Mouse (Mus musculus): ENCODE results near the gene Tecr.
"Not testable (repeated sequence)": the region's sequence is repeated elsewhere in the genome, so short reads cannot be mapped to it uniquely, and the experiment has no call there.

Gene Tecr

DNA sequence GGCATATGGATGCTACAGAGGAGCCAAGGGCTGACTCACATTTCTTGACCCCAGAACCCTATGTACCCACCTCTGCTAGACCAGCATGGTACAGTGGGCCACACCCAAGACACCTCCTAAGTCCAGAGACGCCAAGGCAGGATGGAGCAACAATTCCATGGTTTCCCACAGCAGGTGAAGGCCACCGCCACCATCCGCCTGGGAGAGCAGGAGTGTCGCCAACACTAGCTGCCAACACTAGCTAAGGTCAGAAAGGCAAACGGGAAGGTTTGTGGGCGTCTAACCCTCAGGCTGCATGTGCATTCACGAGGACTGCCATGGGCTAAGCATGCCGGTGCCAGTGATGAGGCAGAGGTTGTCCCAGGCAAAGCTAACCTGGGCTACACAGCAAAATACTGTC is 25.5 kb downstream of the Tecr start:
- no peak for DNase-seq (ENCODE audit: low read depth, low spot score)

DNA sequence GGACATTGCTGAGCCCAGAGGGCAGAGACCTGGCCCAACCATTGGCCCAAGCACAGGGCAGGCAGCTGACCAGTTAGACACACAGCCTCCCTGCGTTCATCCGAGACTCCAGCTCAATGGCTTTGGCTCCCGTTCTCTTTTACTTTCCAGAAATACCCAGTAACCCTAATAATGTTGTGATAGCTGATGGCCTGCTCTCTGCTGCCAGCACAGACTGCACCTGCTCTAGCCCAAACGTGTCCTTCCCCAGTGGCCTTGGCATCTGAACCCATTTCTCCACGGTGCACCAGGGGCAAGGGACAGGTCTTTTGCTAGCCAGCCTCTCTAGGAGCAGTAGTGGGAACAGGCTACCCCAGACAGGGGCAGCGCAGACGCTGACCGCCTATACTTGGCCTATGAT is 26.9 kb downstream of the Tecr start:
- no peak for DNase-seq (ENCODE audit: low read depth, low spot score)

DNA sequence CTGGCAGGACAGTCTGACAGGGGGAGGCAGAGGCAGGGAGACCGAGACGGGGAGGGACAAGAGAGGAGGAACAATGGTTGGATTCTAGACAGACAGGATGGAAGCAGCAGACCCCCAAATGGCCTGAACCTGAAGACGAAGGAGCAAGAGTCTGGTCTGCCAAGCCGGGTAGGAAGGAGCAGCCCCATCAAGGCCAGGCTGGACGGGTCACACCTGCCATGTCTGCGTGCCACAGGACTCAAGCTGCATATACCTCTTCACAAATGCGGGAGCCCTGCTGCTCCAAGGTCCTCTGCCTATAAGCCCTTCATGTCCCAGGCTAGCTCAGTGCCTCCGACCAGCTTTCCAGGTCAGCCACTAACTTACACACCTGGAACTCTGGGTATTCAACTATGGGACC is 28.1 kb downstream of the Tecr start:
- no peak for DNase-seq (ENCODE audit: low read depth, low spot score)

DNA sequence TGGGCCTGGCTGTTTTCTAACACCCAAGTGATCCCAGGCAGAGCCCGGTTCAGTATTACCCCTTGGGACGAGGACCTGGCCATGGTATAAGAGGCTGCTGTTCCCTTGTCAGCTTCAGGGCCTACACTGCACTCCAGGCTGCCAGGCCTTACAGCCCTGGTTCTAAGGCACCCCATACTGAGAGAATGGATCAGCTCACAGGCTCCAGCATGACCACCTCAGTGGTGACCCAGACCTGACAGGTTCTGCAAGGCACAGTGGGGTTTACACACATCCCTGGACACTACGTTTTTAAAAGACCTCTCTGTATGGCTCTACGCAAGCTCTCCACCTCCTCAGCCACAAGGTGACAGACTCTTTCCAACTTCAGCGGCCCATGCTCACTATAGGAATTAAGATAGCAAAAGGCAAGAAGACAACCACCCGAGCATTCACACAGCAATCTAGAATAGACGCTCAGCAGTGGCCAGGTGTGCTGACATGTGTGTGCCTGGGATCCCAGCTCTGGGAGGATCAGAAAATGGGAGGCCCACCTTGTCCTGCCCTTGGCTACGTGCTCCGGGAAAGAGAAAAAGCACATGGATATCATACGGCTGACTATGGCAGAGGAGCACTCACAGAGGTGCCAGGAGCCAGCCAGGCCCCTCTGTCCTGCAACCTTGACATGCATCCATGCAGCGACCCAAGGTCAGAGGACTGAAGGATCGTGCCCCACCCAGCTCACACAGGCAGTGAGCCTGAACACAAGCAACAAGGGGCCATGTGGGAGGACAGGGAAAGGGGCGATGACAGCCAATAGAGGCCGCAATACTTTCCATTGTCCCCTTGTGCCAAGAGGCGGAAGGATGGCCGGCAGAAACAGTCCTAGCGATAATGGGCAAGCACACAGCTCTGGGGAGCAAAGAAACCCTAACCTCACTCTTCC is 29.4 kb downstream of the Tecr start:
- DNase-seq (ENCODE audit: low read depth, low spot score) = no peak

DNA sequence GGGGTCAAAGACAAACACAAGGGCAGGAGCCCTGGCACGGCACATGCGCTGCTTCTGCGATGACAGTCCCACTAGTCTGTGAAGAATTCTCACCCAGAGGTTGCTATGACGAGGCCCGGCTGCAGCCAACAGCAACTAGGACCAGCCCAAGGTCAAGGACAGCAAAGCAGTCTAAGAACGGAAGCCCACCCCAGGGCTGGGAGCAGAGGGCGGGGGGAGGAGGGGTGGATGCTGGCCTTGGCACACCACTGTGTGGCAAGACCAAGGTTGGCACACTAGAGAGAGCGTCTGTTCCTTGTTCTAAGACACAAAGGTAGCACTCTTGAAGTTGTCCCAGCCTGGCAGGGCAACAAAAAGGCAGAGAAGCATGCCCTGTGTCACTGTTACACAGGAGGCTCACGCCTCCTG is 30.4 kb downstream of the Tecr start:
- DNase-seq (ENCODE audit: low read depth, low spot score) = no peak

DNA sequence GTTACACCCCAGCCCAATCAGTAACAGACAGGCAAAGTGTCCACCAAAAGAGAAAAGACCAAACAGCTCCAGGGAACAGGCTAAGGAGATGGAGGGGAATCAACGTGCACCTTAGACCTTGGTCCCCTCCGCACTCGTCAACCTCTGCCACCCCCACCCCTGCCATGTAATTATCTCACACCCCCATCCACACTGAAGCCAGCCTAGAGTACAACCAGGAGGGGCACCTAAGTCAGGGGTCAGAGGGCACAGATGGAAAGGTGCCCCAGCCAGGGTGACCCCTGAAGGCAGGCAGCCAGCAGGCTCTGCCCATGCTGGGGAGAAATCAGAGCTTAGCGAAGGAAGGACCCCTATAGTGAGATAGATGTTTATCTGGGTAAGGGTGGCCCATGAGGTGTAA is 30.9 kb downstream of the Tecr start:
- no peak for DNase-seq (ENCODE audit: low read depth, low spot score)

DNA sequence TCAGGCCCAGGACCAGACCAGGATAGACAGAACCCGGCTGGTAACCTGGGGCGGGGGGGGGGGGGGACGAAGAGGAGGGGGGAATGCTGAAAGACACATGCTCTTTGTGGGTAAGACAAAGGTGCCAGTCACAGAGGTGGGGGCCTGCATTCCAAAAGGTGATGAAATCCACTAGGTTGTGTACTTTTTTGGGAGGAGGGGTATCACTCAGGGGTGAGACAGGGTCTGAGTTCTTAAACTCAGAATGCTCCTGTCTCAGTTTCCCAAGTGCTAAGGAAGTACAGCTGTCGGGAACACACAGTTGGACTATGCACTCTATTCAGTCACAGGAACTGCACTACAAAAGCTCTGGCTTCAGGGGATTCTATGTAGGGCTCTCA is 31.3 kb downstream of the Tecr start:
- DNase-seq (ENCODE audit: low read depth, low spot score) = no peak

DNA sequence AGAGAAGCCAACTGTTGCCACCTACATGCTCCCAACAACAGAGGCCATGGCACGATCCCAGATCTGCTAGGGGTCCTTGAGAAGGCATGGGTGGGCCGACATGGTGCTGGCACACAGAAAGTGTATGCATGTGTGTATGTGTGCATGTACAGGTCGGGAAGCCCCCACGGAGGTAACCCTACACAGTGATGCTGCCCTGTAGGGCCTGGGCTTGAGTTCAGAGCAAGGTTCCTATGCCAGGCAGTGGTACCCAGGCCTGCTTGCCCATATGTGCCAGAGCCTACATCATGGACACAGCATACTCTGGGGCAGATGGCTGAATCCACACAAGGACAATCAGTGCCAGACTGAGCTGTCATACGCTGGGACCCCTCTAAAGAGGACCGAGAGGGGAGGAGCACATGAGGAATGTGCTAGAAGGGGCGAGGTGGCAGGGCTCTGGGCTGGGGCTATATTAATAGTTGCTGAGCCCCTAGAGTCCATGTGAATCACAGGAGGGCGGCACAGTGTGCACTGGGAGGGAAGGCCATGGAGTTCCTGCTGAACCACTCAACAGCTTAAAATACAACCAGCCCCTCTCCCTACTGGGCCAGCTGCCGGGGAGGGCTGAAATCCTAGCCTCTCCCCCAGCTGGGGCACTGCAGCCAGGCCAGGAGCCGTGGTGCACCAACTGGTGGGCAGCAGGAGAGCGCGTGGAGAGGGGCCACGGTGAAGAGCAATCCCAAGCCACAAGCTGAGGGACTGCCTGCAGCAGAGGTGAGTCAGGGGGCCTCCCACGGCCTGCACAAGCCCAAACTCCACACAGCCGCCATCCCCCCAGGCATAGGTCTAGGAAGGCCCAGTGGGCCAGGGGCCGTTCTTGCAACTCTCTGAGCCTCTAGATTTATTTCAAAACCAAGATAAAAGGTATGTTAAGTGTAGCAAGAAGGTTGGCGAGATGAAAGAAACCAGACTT is 31.9 kb downstream of the Tecr start:
- DNase-seq (ENCODE audit: low read depth, low spot score) = no peak

DNA sequence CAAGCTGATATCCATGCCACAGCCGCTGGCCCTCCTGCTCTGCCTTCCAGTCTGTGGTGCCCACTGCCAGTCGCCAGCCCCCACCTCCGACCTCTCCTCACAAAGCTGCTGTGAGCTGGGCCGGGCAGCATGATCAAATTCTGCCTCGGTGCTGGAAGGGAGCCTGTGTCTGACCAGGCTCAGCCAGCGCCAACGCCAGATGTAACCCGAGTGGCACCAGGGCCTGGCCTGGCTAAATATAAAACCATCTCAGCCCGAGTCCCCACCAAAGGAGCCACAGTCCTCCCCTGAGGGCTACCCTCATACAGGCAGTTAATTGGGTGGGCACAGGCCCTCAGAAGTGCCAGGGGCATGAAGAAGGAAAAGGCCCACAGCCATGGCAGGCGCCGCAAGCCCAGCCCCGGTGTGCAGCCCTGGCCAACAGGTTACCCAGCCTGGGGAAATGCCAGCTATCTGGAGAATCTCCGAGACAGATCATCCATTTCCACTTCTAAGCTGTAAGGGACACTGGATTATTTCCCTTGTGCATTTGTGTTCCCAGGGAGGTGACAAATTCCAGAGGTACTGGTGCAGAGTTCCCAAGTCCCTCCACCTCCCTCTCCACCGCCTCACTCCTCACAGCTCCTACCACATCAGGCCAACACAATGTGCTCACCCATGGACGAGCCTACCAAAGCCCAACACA is 33.0 kb downstream of the Tecr start:
- no peak for DNase-seq (ENCODE audit: low read depth, low spot score)

DNA sequence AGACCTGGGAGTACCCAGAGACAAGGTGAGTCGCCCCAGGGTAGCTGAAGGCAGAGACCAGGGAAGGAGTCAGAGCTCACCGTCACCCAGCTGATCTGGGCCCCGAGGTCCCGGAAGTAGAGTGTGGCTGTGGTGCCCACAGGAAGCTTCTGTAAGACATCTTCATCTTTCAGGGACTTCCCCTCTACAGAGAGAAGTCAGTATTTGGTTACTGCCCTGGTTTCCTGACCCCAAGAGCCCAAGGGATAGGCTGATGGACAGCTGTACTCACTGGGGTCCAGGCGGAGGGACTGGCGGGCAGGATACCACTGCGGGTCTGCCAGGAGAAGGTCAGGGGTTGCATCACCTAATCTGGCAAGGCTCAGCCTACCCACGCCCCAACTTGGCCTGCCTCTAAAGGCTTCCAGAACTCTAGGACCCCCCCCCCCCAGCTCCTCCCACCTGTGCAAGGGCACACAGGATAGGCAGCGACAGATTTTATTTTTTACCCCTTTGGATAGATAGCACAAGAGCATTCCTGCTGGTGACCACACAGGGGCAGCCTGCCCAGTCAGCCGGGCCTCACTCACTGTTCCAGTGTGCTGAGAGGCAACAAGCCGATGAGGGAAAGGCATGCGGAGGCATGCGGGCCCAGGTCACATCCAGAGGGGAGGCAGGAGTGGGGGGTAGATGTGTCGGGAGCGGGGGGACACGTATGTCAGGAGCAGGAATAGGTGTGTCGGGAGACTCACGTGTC is 34.5 kb downstream of the Tecr start:
- DNase-seq (ENCODE audit: low read depth, low spot score) = no peak

DNA sequence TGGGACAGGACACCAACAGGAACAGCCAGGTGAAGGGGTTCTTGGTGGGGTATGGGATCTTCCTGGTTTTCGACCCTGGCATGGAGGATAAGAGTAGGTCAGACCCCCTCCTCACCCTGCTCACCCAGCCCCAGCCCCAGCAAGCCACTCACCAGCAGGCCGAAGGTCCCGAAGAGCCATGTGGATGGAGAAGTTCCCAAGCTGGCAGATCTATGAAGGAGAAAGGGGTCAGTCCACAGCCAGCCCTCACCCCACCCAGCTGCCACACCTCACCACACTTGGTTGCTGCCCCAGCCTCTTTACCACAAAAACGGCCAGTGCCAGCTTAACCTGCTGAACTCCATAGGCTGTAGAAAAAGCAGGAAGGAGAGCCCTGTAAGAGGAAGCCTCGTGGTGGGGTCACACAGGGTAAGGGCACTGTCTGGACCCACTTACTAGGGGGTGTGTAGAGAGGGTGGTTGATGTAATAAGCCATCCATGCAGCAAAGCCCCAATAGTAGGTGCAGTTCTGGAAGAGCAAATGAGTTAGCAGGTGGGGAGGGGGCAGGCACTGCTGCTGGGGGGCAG is 35.4 kb downstream of the Tecr start:
- DNase-seq (ENCODE audit: low read depth, low spot score) = no peak

DNA sequence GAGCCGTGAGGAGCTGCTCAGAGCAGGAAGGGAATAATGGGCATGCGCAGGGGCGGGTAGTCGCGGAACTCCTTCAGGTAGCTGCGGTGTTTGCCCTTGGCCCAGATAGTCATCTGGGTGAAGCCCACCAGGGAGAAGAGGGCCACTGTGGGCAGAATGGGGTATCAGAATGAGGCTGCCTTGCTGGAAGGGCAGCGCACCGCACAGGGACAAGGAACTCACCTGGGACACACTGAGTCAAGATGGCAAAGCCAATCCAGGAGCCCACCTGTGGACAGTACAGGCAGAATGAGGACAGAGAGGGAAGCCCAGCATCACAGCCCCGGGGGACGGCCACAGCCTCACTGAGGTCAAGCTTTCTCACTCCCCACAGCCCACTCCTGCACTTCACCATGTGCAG is 36.0 kb downstream of the Tecr start:
- DNase-seq (ENCODE audit: low read depth, low spot score) = no peak

DNA sequence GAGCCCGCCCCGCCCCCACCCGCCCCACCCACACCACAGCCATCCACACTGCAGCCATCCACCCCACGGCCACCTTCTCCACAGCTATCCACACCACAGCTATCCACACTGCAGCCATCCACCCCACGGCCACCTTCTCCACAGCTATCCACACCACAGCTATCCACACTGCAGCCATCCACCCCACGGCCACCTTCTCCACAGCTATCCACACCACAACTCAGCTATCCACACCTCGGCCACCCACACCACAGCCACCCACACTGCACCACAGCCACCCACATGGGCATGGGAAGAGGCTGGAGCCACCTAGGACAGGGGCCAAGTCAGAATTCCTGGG is 36.8 kb downstream of the Tecr start:
- DNase-seq (ENCODE audit: low read depth, low spot score) = not testable (repeated sequence)

DNA sequence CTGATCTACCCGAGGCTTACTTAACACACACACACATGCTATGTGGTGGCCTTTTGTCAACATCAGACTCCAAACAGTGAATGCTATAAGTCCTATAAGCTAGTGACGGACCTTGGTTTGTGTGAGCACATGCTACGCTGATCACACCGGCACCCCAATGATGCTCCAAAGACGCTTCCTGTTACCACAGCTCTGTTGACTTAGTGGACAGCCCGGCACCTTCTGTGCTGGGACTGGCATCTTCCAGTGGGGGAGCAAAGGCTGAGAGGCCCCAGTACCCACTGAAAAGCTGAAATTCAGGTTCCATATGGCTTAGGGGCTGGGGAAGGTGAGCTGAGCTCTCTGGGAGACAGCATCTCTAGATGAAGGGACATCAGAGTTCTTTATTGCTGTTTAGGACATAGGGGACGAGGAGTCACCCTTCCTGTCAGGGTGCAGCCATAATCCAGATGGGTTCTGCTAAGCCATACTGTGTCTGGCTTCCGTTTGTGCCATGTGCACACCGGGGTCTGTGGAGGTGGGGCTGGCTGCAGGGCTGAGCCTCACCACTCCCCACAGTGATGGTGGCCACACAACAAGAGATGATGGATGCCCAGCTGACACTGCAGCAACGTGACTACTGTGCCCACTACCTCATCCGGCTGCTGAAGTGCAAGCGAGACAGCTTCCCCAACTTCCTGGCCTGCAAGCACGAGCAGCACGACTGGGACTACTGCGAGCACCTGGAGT is 37.3 kb downstream of the Tecr start:
- DNase-seq (ENCODE audit: low read depth, low spot score) = no peak

DNA sequence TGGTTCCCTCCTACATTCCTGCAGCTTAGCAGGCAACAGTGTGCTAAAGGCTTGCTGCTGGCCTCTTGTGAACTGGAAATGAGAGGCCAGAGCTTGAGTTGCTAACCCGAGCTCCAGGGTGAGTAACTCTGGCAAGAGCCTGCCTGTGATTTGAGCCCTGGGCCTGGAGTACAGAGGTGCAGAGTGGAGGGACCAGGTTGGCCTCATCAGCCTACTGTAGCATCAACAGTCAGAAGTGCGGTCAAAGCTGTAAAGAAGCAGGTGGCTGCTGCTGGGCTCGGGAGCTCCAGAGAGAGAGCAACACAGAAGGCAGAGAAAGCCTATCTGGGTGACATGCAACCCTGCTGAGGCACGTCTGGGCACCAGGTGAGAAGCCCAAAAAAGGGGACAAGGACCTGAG is 38.6 kb downstream of the Tecr start:
- no peak for DNase-seq (ENCODE audit: low read depth, low spot score)

DNA sequence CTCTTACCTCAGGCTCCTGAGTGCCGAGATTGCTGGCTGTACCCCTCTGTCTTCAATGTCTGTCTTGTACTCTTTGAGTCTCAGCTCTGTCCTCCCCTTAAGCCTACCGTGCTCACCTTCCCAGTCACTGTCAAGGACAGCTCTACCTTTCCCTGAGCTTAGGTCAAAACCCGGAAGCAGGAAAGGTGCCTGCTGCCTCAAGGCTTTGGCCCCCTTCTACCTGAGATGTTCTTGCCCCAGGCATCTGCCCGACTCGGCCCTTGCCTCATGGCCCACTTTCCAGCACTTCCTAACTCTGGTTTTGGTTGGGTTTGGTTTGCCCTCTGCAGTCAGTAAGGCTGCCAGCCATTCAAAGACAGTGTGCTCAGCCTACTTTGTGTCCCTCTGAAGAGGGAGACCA is 39.0 kb downstream of the Tecr start:
- DNase-seq (ENCODE audit: low read depth, low spot score) = no peak

DNA sequence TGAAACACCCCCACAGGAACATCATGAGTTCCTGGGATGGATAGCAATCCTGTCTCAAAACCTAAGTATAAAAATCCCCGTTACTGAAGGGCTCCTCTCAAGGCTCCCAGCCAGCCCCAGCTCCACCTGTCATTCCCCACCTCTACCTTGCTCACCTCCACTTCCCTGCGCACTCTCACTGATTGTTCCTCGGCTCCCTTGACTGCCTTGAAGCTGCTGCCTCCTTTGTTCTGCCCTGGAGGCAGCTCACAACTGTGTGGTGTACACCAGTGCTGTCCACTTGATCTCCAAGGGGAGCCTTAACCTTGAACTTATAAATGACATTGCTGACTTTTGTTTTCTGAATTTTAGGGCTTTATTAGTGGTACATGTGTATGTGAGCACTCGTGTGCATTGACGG is 39.6 kb downstream of the Tecr start:
- DNase-seq (ENCODE audit: low read depth, low spot score) = no peak

DNA sequence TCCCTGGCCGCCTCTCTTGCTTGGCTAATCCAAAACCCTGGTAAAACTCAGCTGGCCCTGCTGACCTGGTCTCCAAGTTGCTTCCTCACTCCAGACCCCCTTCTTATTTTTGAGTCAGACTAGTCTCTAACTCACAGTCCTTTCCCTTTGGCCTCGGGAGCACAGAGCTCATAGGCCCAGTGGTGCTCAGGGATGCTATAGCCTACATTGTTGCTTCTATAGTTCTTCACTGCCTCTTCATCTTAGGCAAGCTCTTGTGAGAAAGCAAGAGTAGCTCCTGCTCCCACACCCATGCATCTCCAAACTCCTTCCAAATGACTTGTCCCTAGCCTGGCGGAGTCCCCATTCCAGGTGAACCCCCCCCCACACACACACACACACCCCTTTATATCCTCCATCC is 40.1 kb downstream of the Tecr start:
- no peak for DNase-seq (ENCODE audit: low read depth, low spot score)

DNA sequence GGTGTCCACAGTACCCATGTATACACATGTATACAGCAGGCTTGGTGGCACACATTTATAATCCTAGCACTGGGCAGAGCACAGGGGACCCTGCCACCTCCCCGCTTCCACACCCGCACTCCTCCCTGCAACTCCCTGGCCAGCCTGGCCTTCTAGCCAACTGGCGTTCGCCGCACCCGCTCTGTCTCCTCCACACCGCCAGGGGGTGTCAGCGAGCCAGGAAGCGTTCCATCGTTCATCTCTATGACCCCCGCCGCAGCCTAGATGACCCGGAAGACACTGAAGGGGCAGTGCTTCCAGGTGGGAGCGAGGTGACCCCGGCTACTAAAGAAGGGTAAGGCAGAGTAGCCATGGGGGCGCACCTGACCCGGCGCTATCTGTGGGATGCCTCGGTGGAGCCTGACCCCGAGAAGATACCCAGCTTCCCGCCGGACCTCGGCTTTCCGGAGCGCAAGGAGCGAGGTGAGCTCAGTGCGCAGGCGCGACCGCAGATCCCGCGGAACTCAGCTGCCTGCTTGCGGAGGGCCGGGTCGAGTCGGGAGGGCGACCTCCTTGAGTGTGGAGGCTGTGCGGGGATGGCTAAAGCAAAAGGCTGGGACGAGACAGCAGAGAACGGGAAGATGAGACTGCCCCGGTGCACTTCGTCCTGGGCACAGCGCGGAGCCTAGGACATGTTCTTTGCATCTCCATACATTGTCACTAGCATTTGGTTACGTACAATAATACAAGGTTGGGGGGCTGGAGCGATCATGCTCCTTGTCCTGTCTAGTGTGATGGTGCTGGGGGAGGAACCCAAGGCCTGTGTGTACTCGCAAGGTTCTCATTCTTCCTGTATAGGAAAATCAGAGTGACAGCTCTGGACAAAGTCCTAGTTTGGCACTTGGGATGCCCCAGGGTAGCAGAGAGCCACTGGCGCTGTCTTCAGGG is 41.0 kb downstream of the Tecr start, which contains the start of gene Ndufb7:
Ndufb7 (plus strand) TSS at position 203 of the 927 bp plus-strand sequence.
- peak; percentile 91 for DNase-seq (ENCODE audit: low read depth, low spot score)
